Mouse (Mus musculus): ENCODE results near the gene Tnip1. TPM values are rescaled to one million over a fixed set of nuclear protein-coding genes. Genes with fewer than 3 reads are reported as not detected.

The Tnip1 gene
- polyA plus RNA-seq, 1 experiment: 20.6 TPM

GRCm38 (mm10) chr11:54939501-54939900, 23.2 kb downstream of the Tnip1 start:
- WGBS: 93% methylated on average over 8 of the region's 8 CpGs
- no peak overlapping the region for H3K27ac ChIP-seq (ENCODE audit: insufficient read depth, low read depth, low read length)
- H3K4me3 ChIP-seq (ENCODE audit: insufficient read depth, low read depth, low read length): no peak overlapping the region
- no peaks in the 10 kb centered on the region for H3K4me1 ChIP-seq (ENCODE audit: control insufficient read depth, insufficient read depth, low read length)
- H3K36me3 ChIP-seq (ENCODE audit: control insufficient read depth, insufficient read depth, low read length): no peaks in the 10 kb centered on the region
- no peak for DNase-seq
- TF ChIP-seq POLR2A (IDR thresholded peaks at IDR 0.05; ENCODE audit: low read depth, low read length): no peak
- TF ChIP-seq CTCF (conservative IDR thresholded peaks at IDR 0.05; ENCODE audit: insufficient read depth, insufficient read length, low read depth, low read length): no peak
- no peaks in the 10 kb centered on the region for H3K27me3 ChIP-seq (replicated peaks; ENCODE audit: control insufficient read depth, insufficient read depth, low read length)

- H3K27ac ChIP-seq (ENCODE audit: insufficient read depth, low read depth, low read length): no peak overlapping the region
- no peaks in the 10 kb centered on the region for H3K36me3 ChIP-seq (ENCODE audit: control insufficient read depth, insufficient read depth, low read length)
- DNase-seq: no peak
- no peak overlapping the region for H3K4me3 ChIP-seq (ENCODE audit: insufficient read depth, low read depth, low read length)
- no peaks in the 10 kb centered on the region for H3K27me3 ChIP-seq (replicated peaks; ENCODE audit: control insufficient read depth, insufficient read depth, low read length)
- H3K4me1 ChIP-seq (ENCODE audit: control insufficient read depth, insufficient read depth, low read length): no peaks in the 10 kb centered on the region
- WGBS: 63% methylated on average over 3 of the region's 3 CpGs
- TF ChIP-seq POLR2A (IDR thresholded peaks at IDR 0.05; ENCODE audit: low read depth, low read length): no peak
- no peak for TF ChIP-seq CTCF (conservative IDR thresholded peaks at IDR 0.05; ENCODE audit: insufficient read depth, insufficient read length, low read depth, low read length)
These were observed 26.0 kb downstream of the Tnip1 start for GRCm38 (mm10) chr11:54936771-54937140.

GRCm38 (mm10) chr11:54936035-54936770, 26.5 kb downstream of the Tnip1 start:
- no peak overlapping the region for H3K27ac ChIP-seq (ENCODE audit: insufficient read depth, low read depth, low read length)
- H3K4me1 ChIP-seq (ENCODE audit: control insufficient read depth, insufficient read depth, low read length): no peaks in the 10 kb centered on the region
- H3K27me3 ChIP-seq (replicated peaks; ENCODE audit: control insufficient read depth, insufficient read depth, low read length): no peaks in the 10 kb centered on the region
- TF ChIP-seq POLR2A (IDR thresholded peaks at IDR 0.05; ENCODE audit: low read depth, low read length): no peak
- no peak for TF ChIP-seq CTCF (conservative IDR thresholded peaks at IDR 0.05; ENCODE audit: insufficient read depth, insufficient read length, low read depth, low read length)
- no peak overlapping the region for H3K4me3 ChIP-seq (ENCODE audit: insufficient read depth, low read depth, low read length)
- 55% methylated on average over 12 of the region's 12 CpGs for WGBS
- no peaks in the 10 kb centered on the region for H3K36me3 ChIP-seq (ENCODE audit: control insufficient read depth, insufficient read depth, low read length)
- DNase-seq: no peak

GRCm38 (mm10) chr11:54934198-54934597, 28.5 kb downstream of the Tnip1 start:
- TF ChIP-seq CTCF (conservative IDR thresholded peaks at IDR 0.05; ENCODE audit: insufficient read depth, insufficient read length, low read depth, low read length) (no peak), POLR2A (IDR thresholded peaks at IDR 0.05; ENCODE audit: low read depth, low read length) (no peak)
- Histone ChIP-seq H3K36me3 (ENCODE audit: control insufficient read depth, insufficient read depth, low read length) (no peaks in the 10 kb centered on the region; the same call in 1 of the 2 replicates), H3K4me3 (ENCODE audit: insufficient read depth, low read depth, low read length) (no peak overlapping the region), H3K4me1 (ENCODE audit: control insufficient read depth, insufficient read depth, low read length) (no peaks in the 10 kb centered on the region), H3K27ac (ENCODE audit: insufficient read depth, low read depth, low read length) (no peak overlapping the region), H3K27me3 (replicated peaks; ENCODE audit: control insufficient read depth, insufficient read depth, low read length) (no peaks in the 10 kb centered on the region)
- WGBS: 94% methylated on average over 7 of the region's 7 CpGs
- no peak for DNase-seq

- no peaks in the 10 kb centered on the region; the same call in 1 of the 2 replicates for H3K36me3 ChIP-seq (ENCODE audit: control insufficient read depth, insufficient read depth, low read length)
- H3K4me1 ChIP-seq (ENCODE audit: control insufficient read depth, insufficient read depth, low read length): no peaks in the 10 kb centered on the region
- no peak overlapping the region for H3K27ac ChIP-seq (ENCODE audit: insufficient read depth, low read depth, low read length)
- no peak overlapping the region for H3K4me3 ChIP-seq (ENCODE audit: insufficient read depth, low read depth, low read length)
- DNase-seq: no peak
- no peaks in the 10 kb centered on the region for H3K27me3 ChIP-seq (replicated peaks; ENCODE audit: control insufficient read depth, insufficient read depth, low read length)
- TF ChIP-seq CTCF (conservative IDR thresholded peaks at IDR 0.05; ENCODE audit: insufficient read depth, insufficient read length, low read depth, low read length): no peak
- no peak for TF ChIP-seq POLR2A (IDR thresholded peaks at IDR 0.05; ENCODE audit: low read depth, low read length)
- WGBS: 88% methylated on average over 6 of the region's 6 CpGs
These were observed 30.2 kb downstream of the Tnip1 start for GRCm38 (mm10) chr11:54932540-54932939.

GRCm38 (mm10) chr11:54931405-54932093, 31.2 kb downstream of the Tnip1 start:
- no peaks in the 10 kb centered on the region; the same call in 1 of the 2 replicates for H3K36me3 ChIP-seq (ENCODE audit: control insufficient read depth, insufficient read depth, low read length)
- DNase-seq: peak; percentile 55
- H3K4me1 ChIP-seq (ENCODE audit: control insufficient read depth, insufficient read depth, low read length): no peaks in the 10 kb centered on the region
- H3K27ac ChIP-seq (ENCODE audit: insufficient read depth, low read depth, low read length): no peak overlapping the region
- no peaks in the 10 kb centered on the region for H3K27me3 ChIP-seq (replicated peaks; ENCODE audit: control insufficient read depth, insufficient read depth, low read length)
- 74% methylated on average over 5 of the region's 5 CpGs for WGBS
- TF ChIP-seq CTCF (conservative IDR thresholded peaks at IDR 0.05; ENCODE audit: insufficient read depth, insufficient read length, low read depth, low read length) (peak; percentile 76), POLR2A (IDR thresholded peaks at IDR 0.05; ENCODE audit: low read depth, low read length) (no peak)
- H3K4me3 ChIP-seq (ENCODE audit: insufficient read depth, low read depth, low read length): no peak overlapping the region

- 68% methylated on average over 7 of the region's 7 CpGs for WGBS
- H3K36me3 ChIP-seq (ENCODE audit: control insufficient read depth, insufficient read depth, low read length): no peaks in the 10 kb centered on the region; the same call in 1 of the 2 replicates
- no peak overlapping the region for H3K4me3 ChIP-seq (ENCODE audit: insufficient read depth, low read depth, low read length)
- peak; percentile 50 for DNase-seq
- H3K27me3 ChIP-seq (replicated peaks; ENCODE audit: control insufficient read depth, insufficient read depth, low read length): no peaks in the 10 kb centered on the region
- TF ChIP-seq CTCF (conservative IDR thresholded peaks at IDR 0.05; ENCODE audit: insufficient read depth, insufficient read length, low read depth, low read length) (peak; percentile 76), POLR2A (IDR thresholded peaks at IDR 0.05; ENCODE audit: low read depth, low read length) (no peak)
- H3K4me1 ChIP-seq (ENCODE audit: control insufficient read depth, insufficient read depth, low read length): no peaks in the 10 kb centered on the region
- no peak overlapping the region for H3K27ac ChIP-seq (ENCODE audit: insufficient read depth, low read depth, low read length)
These were observed 32.3 kb downstream of the Tnip1 start for GRCm38 (mm10) chr11:54930318-54930979.
